Mouse (Mus musculus): ENCODE results near the gene Lgi1. TPM values are rescaled to one million over a fixed set of nuclear protein-coding genes. Genes with fewer than 3 reads are reported as not detected.

Gene Lgi1
- total RNA-seq, 2 experiments from 2014 or later: 0.24 to 0.36 TPM

Other genes with a start within 250 kb of the Lgi1 start
- gene Myof, start 221.0 kb upstream of the Lgi1 start, total RNA-seq (2021): 10 to 100 TPM; 15.5 to 16.4 TPM
- 10 to 100 TPM; 18.5 to 20.3 TPM for gene Cep55, start 209.5 kb upstream of the Lgi1 start, total RNA-seq (2021)
- gene Ffar4, start 167.5 kb upstream of the Lgi1 start, total RNA-seq (2021): under 1 TPM in 1 of 2 experiments, not detected in 1; 0.38 TPM
- 1 to 10 TPM in 1 of 2 experiments, under 1 TPM in 1; 0.77 to 1.1 TPM for gene Rbp4, start 139.3 kb upstream of the Lgi1 start, total RNA-seq (2021)
- not detected for gene Pde6c, start 131.8 kb upstream of the Lgi1 start, total RNA-seq (2021)
- gene Fra10ac1, start 40.4 kb upstream of the Lgi1 start, total RNA-seq (2021): 10 to 100 TPM; 14.4 to 14.9 TPM
- gene Slc35g1, start 131.4 kb downstream of the Lgi1 start, total RNA-seq (2021): 1 to 10 TPM; 1.9 to 2.0 TPM
- 10 to 100 TPM; 44.9 to 45.1 TPM for gene Plce1, start 216.6 kb downstream of the Lgi1 start, total RNA-seq (2021)

Measured in heart, postnatal 4 days (tissue).